Mouse (Mus musculus) limb, embryonic 10.5 days (tissue): Measurements from ENCODE around the gene Tmod4. TPM values are rescaled to one million over a fixed set of nuclear protein-coding genes. Genes with fewer than 3 reads are reported as not detected.

ENCODE experiments used
- DNase-seq: peaks from one replicate; pipeline ENCODE4 v3.0.0-alpha.2; 2017; ENCODE audit warnings: low spot score
- H3K27ac ChIP-seq: fragments of 300-500 bp; sonication (generic); 2 replicates; pipeline ENCODE4 v1.5.1; 2016; ENCODE audit warnings: mild to moderate bottlenecking
- H3K27me3 ChIP-seq: fragments of 300-500 bp; sonication (generic); 2 replicates; pipeline ENCODE4 v1.6.1; 2016; ENCODE audit warnings: low read depth, mild to moderate bottlenecking; ENCODE audit not compliant: poor library complexity, severe bottlenecking
- H3K36me3 ChIP-seq: fragments of 300-500 bp; sonication (generic); 2 replicates; pipeline ENCODE4 v1.6.1; 2016; ENCODE audit warnings: mild to moderate bottlenecking, moderate library complexity
- H3K4me1 ChIP-seq: fragments of 300-500 bp; sonication (generic); 2 replicates; pipeline ENCODE4 v1.6.1; 2016
- H3K4me3 ChIP-seq: fragments of 300-500 bp; sonication (generic); 2 replicates; pipeline ENCODE4 v1.5.1; 2016; ENCODE audit warnings: mild to moderate bottlenecking, moderate library complexity
- H3K9me3 ChIP-seq: fragments of 300-500 bp; sonication (generic); replicated peaks from 2 replicates; pipeline ENCODE4 v1.6.1; 2016; ENCODE audit warnings: mild to moderate bottlenecking
- WGBS: fragments of 180-500 bp; shearing (Covaris S2); methylation state at CpG from one replicate; pipeline ENCODE4 v1.1.7; 2016; 5-methylcytosine and 5-hydroxymethylcytosine counted together
- microRNA-seq: library from miRNA; unstranded; fragments of <30 nt; microRNA quantifications from one replicate; pipeline ENCODE4, GENCODE M21; 2017
- polyA plus RNA-seq: library from polyadenylated mRNA; unstranded; fragments of >200 nt; fragmentation: Nextera tagmentation; extraction: Ambion mirVana; gene quantifications from 2 replicates; pipeline ENCODE4 v1.2.1, GENCODE M21; 2016

Tmod4 gene
- polyA plus RNA-seq, 1 experiment from 2014 or later: 1.4 TPM

DNA sequence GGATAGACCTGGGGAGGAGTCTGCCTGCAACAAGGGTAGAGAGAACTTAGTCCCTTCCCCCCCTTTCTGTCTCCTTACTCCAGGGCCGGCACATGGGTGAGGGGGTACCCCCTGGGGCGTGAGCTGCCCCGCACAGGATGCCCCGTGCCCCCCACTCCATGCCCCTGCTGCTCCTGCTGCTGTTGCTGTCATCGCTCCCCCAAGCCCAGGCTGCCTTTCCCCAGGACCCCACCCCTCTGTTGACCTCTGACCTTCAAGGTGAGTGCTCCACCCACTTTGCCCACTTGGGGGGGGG lies 39.9 kb downstream of the Tmod4 start:
- Histone ChIP-seq H3K9me3 (no peaks in the 10 kb centered on the region), H3K4me1 (peaks cover 43% of the 10 kb centered on the region), H3K36me3 (peaks cover 68% of the 10 kb centered on the region), H3K4me3 (no peak overlapping the region), H3K27ac (0 out of 2 replicates have a peak overlapping the region, but pooled peaks have one; percentile 4), H3K27me3 (peaks cover 29% of the 10 kb centered on the region)
- no peak for DNase-seq
- 61% methylated on average over 5 of the region's 5 CpGs for WGBS

DNA sequence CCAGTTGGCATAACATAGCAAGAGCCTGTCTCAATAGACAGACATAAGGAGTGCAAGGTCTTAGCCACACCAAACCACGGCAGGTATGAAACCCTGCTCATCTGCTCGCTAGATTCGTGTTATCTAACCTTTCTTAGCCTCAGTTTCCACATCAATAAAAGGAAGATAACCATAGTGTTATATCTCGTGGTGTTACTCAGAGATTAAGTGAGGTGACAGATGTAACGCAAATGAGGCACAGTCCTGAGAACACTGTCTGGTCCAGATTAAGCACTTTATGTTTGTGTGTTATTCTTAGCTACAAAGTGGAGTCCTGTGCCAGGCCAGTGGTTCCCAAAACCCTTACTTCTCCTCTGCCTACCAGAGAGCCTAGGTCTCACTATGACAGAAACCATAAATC lies 40.6 kb downstream of the Tmod4 start:
- Histone ChIP-seq H3K27ac (no peak overlapping the region), H3K27me3 (peaks cover 30% of the 10 kb centered on the region), H3K4me1 (peaks cover 39% of the 10 kb centered on the region), H3K4me3 (no peak overlapping the region), H3K36me3 (peaks cover 74% of the 10 kb centered on the region), H3K9me3 (no peaks in the 10 kb centered on the region)
- WGBS: 87% methylated on average over 5 of the region's 5 CpGs
- no peak for DNase-seq

DNA sequence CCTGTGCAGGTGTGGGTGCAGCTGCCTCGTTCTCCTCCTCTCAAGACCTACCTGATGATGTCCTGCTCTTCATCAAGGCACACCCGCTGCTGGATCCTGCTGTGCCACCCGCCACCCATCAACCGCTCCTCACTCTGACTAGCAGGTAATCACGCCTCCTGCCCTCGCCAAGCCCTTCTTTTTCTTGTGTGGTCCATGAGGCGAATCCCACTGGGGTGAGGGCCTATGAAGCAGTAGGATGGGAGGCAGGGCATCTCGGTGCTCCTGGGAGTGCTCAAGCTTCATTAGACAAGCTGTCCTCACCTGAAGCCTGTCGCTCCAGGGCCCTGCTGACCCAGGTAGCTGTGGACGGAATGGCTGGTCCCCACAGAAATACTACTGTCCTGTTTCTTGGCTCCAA lies 45.7 kb downstream of the Tmod4 start:
- WGBS: 92% methylated on average over 10 of the region's 10 CpGs
- Histone ChIP-seq H3K4me3 (no peak overlapping the region), H3K27me3 (peaks cover 67% of the 10 kb centered on the region), H3K27ac (no peak overlapping the region), H3K9me3 (no peaks in the 10 kb centered on the region), H3K4me1 (peaks cover 22% of the 10 kb centered on the region), H3K36me3 (peaks cover 90% of the 10 kb centered on the region)
- no peak for DNase-seq

DNA sequence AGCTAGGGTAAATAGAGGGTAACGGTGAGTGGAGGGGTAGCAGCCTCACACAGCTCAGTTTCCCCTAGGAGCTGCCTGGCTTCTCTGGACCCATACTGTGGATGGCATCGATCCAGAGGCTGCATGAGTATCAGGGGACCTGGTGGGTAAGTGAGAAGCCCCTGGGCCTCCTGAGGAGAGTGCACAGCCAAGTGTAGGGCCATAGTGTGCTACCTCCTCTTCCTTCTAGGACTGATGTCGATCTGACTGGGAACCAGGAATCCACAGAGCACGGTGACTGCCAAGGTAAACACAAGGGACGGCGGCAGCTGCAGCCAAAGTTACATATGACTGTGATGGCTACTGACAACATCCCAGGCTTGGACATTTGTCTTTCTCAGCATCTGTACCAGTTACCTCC lies 46.8 kb downstream of the Tmod4 start:
- H3K4me1 ChIP-seq: peaks cover 22% of the 10 kb centered on the region
- no peak overlapping the region for H3K27ac ChIP-seq
- 89% methylated on average over 6 of the region's 6 CpGs for WGBS
- no peak overlapping the region for H3K4me3 ChIP-seq
- H3K9me3 ChIP-seq: no peaks in the 10 kb centered on the region
- peaks cover 78% of the 10 kb centered on the region for H3K36me3 ChIP-seq
- H3K27me3 ChIP-seq: peaks cover 70% of the 10 kb centered on the region
- no peak for DNase-seq

DNA sequence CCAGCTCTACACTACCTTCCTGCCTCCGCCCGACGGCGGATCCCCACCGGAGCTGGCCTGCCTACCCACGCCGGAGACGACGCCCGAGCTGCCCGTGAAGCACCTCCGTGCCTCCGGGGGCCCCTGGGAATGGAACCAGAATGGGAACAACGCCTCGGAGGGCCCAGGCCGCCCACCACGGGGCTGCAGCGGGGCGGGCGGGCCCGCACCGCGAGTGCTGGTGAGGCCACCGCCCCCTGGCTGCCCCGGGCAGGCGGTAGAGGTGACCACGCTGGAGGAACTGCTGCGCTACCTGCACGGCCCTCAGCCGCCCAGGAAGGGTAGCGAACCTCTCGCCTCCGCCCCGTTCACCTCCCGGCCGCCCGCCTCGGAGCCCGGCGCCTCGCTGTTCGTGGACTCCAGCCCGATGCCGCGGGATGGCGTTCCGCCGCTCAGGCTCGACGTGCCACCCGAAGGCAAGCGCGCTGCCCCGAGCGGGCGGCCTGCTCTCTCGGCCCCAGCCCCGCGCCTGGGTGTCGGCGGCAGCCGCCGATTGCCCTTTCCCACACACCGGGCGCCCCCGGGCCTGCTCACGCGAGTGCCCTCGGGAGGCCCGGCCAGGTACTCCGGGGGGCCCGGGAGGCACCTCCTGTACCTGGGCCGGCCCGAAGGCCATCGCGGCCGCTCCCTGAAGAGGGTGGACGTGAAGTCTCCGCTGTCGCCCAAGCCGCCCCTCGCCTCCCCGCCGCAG lies 48.4 kb downstream of the Tmod4 start:
- DNase-seq: peak; percentile 67
- WGBS: 13% methylated on average over 84 of the region's 84 CpGs
- Histone ChIP-seq H3K4me3 (peak overlapping the region; percentile 44), H3K27ac (peak overlapping the region; percentile 59), H3K36me3 (peaks cover 63% of the 10 kb centered on the region), H3K27me3 (peaks cover 70% of the 10 kb centered on the region), H3K9me3 (no peaks in the 10 kb centered on the region), H3K4me1 (peaks cover 22% of the 10 kb centered on the region)

DNA sequence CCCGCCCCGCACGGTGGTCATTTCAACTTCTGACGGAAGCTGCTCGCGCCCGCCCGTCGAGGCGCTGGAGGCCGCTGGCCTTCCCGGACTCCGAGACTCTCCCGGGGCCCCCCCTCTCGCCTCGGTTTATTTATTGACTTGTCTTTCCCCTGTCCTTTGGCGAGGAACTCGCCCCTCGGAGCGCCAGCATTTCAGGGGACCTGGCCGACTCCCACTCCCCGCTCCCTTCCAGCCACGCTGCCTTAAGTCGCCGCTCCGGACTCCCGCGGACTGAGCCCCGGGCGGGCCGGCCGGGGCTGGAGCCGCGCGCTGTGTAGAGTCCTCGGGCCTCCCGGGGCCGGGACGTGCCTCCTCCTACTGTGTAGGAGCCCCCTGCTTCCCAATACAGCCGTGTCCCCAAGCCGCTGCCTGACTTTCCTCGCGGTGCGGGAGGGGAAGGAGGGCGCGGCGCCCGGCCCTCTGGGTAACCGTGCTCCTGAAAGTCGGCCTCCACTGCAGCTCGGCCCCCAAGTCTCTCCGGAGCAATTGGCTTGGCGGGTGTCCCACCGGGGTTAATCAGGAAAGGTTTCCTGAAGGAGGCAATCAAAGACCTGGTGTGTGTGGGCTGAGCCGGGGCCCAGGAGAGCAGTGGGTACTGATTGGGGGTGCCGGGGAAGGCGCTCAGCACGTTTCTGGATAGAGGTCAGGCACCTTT lies 49.1 kb downstream of the Tmod4 start:
- Histone ChIP-seq H3K4me3 (peak overlapping the region; percentile 44), H3K27ac (peak overlapping the region; percentile 59), H3K27me3 (peaks cover 68% of the 10 kb centered on the region), H3K36me3 (peaks cover 55% of the 10 kb centered on the region), H3K4me1 (peaks cover 22% of the 10 kb centered on the region), H3K9me3 (no peaks in the 10 kb centered on the region)
- WGBS: 3% methylated on average over 58 of the region's 58 CpGs
- DNase-seq: peak; percentile 66

DNA sequence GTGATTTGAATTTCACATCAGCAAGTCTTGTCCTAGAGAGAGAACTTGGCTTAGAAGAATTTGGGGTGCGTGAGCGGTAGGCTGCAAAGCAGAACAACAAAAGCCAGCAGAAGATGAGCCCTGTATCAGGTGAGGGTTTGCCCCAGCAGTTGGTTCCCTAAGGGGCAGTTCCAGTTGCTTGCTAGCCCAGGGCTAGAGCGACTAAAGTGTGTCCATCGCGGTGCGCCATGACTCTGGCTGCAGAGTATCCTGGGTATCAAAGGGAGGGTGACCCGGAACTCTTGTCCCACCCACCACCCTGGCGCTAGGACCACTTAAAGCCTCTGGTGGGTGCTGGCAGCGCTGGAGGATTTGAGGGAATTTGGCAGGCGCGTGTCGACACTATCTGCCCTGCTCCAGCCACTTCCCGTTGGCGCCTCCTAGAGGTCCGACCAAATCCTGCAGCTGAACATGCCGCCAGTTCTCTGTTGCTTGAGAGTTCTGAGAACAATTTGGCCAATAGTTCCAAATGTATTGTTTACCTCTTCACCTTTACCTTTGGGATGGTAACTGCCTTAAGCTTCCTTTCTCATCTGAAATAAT lies 49.8 kb downstream of the Tmod4 start:
- Histone ChIP-seq H3K27me3 (peaks cover 61% of the 10 kb centered on the region), H3K4me1 (peaks cover 22% of the 10 kb centered on the region), H3K27ac (no peak overlapping the region; the same call in 1 of the 2 replicates), H3K4me3 (peak overlapping the region; percentile 44), H3K9me3 (no peaks in the 10 kb centered on the region), H3K36me3 (peaks cover 48% of the 10 kb centered on the region)
- 2% methylated on average over 16 of the region's 16 CpGs for WGBS
- peak; percentile 88 for DNase-seq

DNA sequence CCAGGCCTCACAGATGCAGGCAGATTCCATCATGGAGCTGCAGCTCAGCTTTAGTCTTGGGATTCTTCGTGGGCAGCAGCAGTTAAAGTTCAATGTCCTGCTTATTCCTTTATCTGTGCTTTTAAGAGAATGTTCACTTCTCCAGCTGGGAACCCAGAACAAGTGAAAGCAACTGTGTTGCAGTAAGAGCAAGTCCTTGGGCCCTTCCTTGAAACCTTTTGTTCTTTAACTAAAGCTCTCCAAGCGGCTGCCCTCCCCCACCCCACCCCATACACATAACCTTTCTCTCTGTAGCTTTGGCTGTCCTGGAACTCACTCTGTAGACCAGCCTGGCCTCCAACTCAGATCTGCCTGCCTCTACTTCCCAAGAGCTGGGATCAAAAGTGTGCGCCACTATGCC lies 52.2 kb downstream of the Tmod4 start:
- peaks cover 30% of the 10 kb centered on the region for H3K36me3 ChIP-seq
- no peak for DNase-seq
- peaks cover 22% of the 10 kb centered on the region for H3K4me1 ChIP-seq
- 74% methylated on average over 3 of the region's 3 CpGs for WGBS
- H3K9me3 ChIP-seq: no peaks in the 10 kb centered on the region
- no peak overlapping the region for H3K4me3 ChIP-seq
- H3K27ac ChIP-seq: no peak overlapping the region
- H3K27me3 ChIP-seq: peaks cover 37% of the 10 kb centered on the region

DNA sequence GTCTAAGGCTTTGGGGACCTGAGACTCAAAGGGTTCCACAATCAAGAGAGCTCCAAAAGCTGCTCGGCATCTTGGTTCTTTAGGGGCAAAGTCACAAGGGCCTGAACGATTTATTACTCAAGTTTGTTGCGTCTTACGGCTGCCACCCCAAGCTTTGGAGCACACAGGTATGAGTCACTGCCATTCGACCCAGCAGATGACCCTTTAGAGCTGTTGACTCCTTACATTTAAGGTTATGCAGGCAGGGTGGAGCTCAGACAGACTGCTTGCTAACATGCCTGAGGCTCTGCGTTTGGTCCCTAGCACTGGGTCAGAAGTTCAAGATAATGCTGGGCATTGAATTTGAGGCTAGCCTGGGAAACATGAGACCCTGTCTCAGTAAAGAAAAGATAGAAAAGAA lies 53.3 kb downstream of the Tmod4 start:
- WGBS: 72% methylated on average over 6 of the region's 6 CpGs
- no peak overlapping the region for H3K27ac ChIP-seq
- H3K4me1 ChIP-seq: peaks cover 16% of the 10 kb centered on the region
- H3K27me3 ChIP-seq: peaks cover 26% of the 10 kb centered on the region
- DNase-seq: no peak
- peaks cover 25% of the 10 kb centered on the region for H3K36me3 ChIP-seq
- H3K9me3 ChIP-seq: no peaks in the 10 kb centered on the region
- no peak overlapping the region for H3K4me3 ChIP-seq

Small RNA genes lying within 50 kb of the gene (microRNA-seq; reads per million reads assigned to microRNA genes)
- not detected for gene Mir8099-1

Other genes starting within 250 kb of the Tmod4 start
- gene Psmb4, start 237.5 kb upstream of the Tmod4 start, polyA plus RNA-seq: 364 and 392 TPM in 2 replicates
- gene Selenbp1, start 191.4 kb upstream of the Tmod4 start, polyA plus RNA-seq: 8.5 and 12.5 TPM in 2 replicates
- gene Rfx5, start 170.4 kb upstream of the Tmod4 start, polyA plus RNA-seq: 6.7 and 10.8 TPM in 2 replicates
- gene Pi4kb, start 149.7 kb upstream of the Tmod4 start, polyA plus RNA-seq: 18.9 and 22.2 TPM in 2 replicates
- gene Zfp687, start 109.0 kb upstream of the Tmod4 start, polyA plus RNA-seq: 38.6 and 40.8 TPM in 2 replicates
- 365 and 382 TPM in 2 replicates for gene Psmd4, start 81.9 kb upstream of the Tmod4 start, polyA plus RNA-seq
- 18.6 and 21.7 TPM in 2 replicates for gene Pip5k1a, start 17.5 kb upstream of the Tmod4 start, polyA plus RNA-seq
- gene Vps72, start 13.5 kb upstream of the Tmod4 start, polyA plus RNA-seq: 297 and 327 TPM in 2 replicates
- 74.1 and 79.7 TPM in 2 replicates for gene Scnm1, start 9.5 kb downstream of the Tmod4 start, polyA plus RNA-seq
- gene Lysmd1, start 9.6 kb downstream of the Tmod4 start, polyA plus RNA-seq: 12.6 and 16.2 TPM in 2 replicates
- gene Tnfaip8l2, start 17.9 kb downstream of the Tmod4 start, polyA plus RNA-seq: 0.35 and 1.9 TPM in 2 replicates
- gene Sema6c, start 36.0 kb downstream of the Tmod4 start, polyA plus RNA-seq: 8.9 and 15.8 TPM in 2 replicates
- gene Gabpb2, start 93.4 kb downstream of the Tmod4 start, polyA plus RNA-seq: 11.4 and 13.1 TPM in 2 replicates
- gene Cdc42se1, start 104.3 kb downstream of the Tmod4 start, polyA plus RNA-seq: 82.6 and 85.3 TPM in 2 replicates
- 12.0 and 12.3 TPM in 2 replicates for gene Mllt11, start 107.7 kb downstream of the Tmod4 start, polyA plus RNA-seq
- 0.65 and 0.92 TPM in 2 replicates for gene Gm128, start 117.1 kb downstream of the Tmod4 start, polyA plus RNA-seq
- 0.35 and 0.79 TPM in 2 replicates for gene Bnipl, start 126.7 kb downstream of the Tmod4 start, polyA plus RNA-seq
- 25.8 and 33.0 TPM in 2 replicates for gene Mindy1, start 156.9 kb downstream of the Tmod4 start, polyA plus RNA-seq
- gene Prune1, start 157.6 kb downstream of the Tmod4 start, polyA plus RNA-seq: 27.7 and 30.5 TPM in 2 replicates
- gene Anxa9, start 182.7 kb downstream of the Tmod4 start, polyA plus RNA-seq: 1.2 and 1.6 TPM in 2 replicates
- gene Cers2, start 190.3 kb downstream of the Tmod4 start, polyA plus RNA-seq: 131 and 144 TPM in 2 replicates
- 57.1 and 62.9 TPM in 2 replicates for gene Setdb1, start 232.7 kb downstream of the Tmod4 start, polyA plus RNA-seq